ENCODE assay signal across 15 mouse cellular contexts in the genomic region with DNA sequence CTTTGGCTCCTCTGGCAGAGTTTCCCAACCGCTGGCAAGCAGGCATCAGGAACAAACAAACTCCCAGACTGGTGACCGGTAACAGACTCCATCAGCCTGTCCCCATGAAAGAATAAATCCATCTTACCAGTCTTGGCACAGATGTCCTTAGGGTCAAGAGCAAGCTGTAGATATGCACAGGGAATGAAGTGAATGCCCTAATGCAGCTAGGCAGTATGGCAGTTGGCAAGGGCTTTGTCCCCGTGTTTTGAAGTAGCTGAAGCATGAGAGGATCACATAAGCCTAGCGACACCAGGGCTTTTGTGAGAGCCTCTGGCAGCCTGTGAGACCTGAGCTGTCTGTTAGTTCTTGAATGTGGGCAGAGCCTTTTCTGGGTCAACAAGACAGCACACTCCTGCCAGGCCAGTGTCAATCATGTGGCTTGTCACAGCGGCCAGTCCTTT.
DNase-seq lines count a peak whose midpoint lies in the region; ATAC-seq and TF ChIP-seq lines count a peak whose summit lies in the region.
"Had no signal": no experiment of that assay in that cellular context is flagged by ENCODE, and none has a peak within 500 bp of the region (broad histone marks: within the 10 kb centered on the region; RNA-seq: fewer than 3 reads in every experiment).

No protein-coding gene starts in this region.

- no peak overlapping the region for H3K4me3 ChIP-seq in lung, embryonic 16.5 days (ENCODE audit: low read length)
- no peak overlapping the region for H3K4me3 ChIP-seq in lung, adult 2 months (replicated peaks; ENCODE audit: extremely low read depth, low read depth, low read length)
- no peak overlapping the region for H3K4me3 ChIP-seq in forebrain, postnatal 0 days (ENCODE audit: low read depth, low read length)
- H3K4me3 ChIP-seq: embryonic facial prominence, embryonic 12.5 days; heart, embryonic 12.5 days had no signal

- TF ChIP-seq CTCF in lung, adult 2 months (IDR thresholded peaks at IDR 0.05; ENCODE audit: insufficient read depth, low read length) = no peak
- TF ChIP-seq CTCF in forebrain, postnatal 0 days (IDR thresholded peaks at IDR 0.05; ENCODE audit: low read depth) = no peak

- no peaks in the 10 kb centered on the region for H3K36me3 ChIP-seq in lung, embryonic 16.5 days (ENCODE audit: control insufficient read depth, insufficient read depth, low read length)
- no peaks in the 10 kb centered on the region for H3K36me3 ChIP-seq in forebrain, postnatal 0 days (ENCODE audit: insufficient read depth)
- H3K36me3 ChIP-seq: embryonic facial prominence, embryonic 12.5 days; heart, embryonic 12.5 days had no signal

- no peaks in the 10 kb centered on the region for H3K27me3 ChIP-seq in lung, embryonic 16.5 days (ENCODE audit: control insufficient read depth, insufficient read depth, low read depth, low read length)
- H3K27me3 ChIP-seq in forebrain, postnatal 0 days (ENCODE audit: insufficient read depth, low read length) = no peaks in the 10 kb centered on the region
- H3K27me3 ChIP-seq: embryonic facial prominence, embryonic 12.5 days had no signal

- H3K9me3 ChIP-seq in lung, embryonic 16.5 days (ENCODE audit: control insufficient read depth, low read length) = no peaks in the 10 kb centered on the region
- no peaks in the 10 kb centered on the region for H3K9me3 ChIP-seq in forebrain, postnatal 0 days (ENCODE audit: low read length)
- H3K9me3 ChIP-seq: embryonic facial prominence, embryonic 12.5 days; heart, embryonic 12.5 days had no signal

- no peak overlapping the region for H3K4me2 ChIP-seq in lung, embryonic 16.5 days (ENCODE audit: low read depth, low read length)
- H3K4me2 ChIP-seq in forebrain, postnatal 0 days (ENCODE audit: low read depth) = no peak overlapping the region
- H3K4me2 ChIP-seq: embryonic facial prominence, embryonic 12.5 days; heart, embryonic 12.5 days had no signal

- H3K4me1 ChIP-seq in lung, embryonic 16.5 days (replicated peaks; ENCODE audit: control insufficient read depth, insufficient read depth, low read length) = peaks cover 8% of the 10 kb centered on the region; the same call in 1 of the 2 replicates
- H3K4me1 ChIP-seq in lung, adult 2 months (ENCODE audit: control insufficient read depth, insufficient read depth, low read length) = no peaks in the 10 kb centered on the region
- H3K4me1 ChIP-seq in forebrain, postnatal 0 days (ENCODE audit: insufficient read depth) = 0 out of 2 replicates have a peak, but pooled peaks cover 4% of the 10 kb centered on the region
- H3K4me1 ChIP-seq: embryonic facial prominence, embryonic 12.5 days; heart, embryonic 12.5 days had no signal

- no peak for TF ChIP-seq POLR2A in lung, adult 2 months (IDR thresholded peaks at IDR 0.05; ENCODE audit: borderline replicate concordance, extremely low read depth, low read depth, low read length)

- no peak overlapping the region for H3K9ac ChIP-seq in lung, embryonic 16.5 days (ENCODE audit: low read length)
- no peak overlapping the region for H3K9ac ChIP-seq in forebrain, postnatal 0 days
- H3K9ac ChIP-seq: embryonic facial prominence, embryonic 12.5 days; heart, embryonic 12.5 days had no signal

- intact Hi-C loops in gastrocnemius, postnatal 36 days (cut with DNase I) = no loop called here

- WGBS in lung, embryonic 16.5 days = 36% methylated on average over 5 of the region's 5 CpGs
- WGBS in lung, adult 2 months = 44% methylated on average over 5 of the region's 5 CpGs
- WGBS in forebrain, postnatal 0 days = 15% methylated on average over 5 of the region's 5 CpGs

- peak; percentile 13 for DNase-seq in gastrocnemius, adult 18-20 months (ENCODE audit: low spot score)
- no peak for DNase-seq in gastrocnemius, postnatal 36 days
- DNase-seq in lung, adult 2 months = no peak
- peak; percentile 50 for DNase-seq in forebrain, postnatal 0 days
- DNase-seq in retina, embryonic 14.5 days (ENCODE audit: low spot score) = peak; percentile 76
- no peak for DNase-seq in thymus, postnatal 25 days
- no peak for DNase-seq in thymus, postnatal 0 days (ENCODE audit: low spot score)
- DNase-seq: adrenal gland, postnatal 25 days; right cerebral cortex, postnatal 25 days had no signal

- no peak overlapping the region for H3K27ac ChIP-seq in lung, embryonic 16.5 days (ENCODE audit: low read length)
- no peak overlapping the region for H3K27ac ChIP-seq in forebrain, postnatal 0 days (ENCODE audit: low read depth, low read length)
- H3K27ac ChIP-seq: embryonic facial prominence, embryonic 12.5 days had no signal

- ATAC-seq in lung, embryonic 16.5 days (ENCODE audit: low read depth) = peak; percentile 15; the same call in 1 of the 2 replicates
- ATAC-seq in forebrain, postnatal 0 days = peak; percentile 67
- ATAC-seq: CD4-positive, CD25-positive, alpha-beta regulatory T cell, adult 4 months; inflammation-experienced regulatory T-cells, adult 6 months; Patski had no signal

Comparison
In these comparisons a context has a peak if more than half of its experiments do, and no peak if none do; other contexts are left out.
1. DNase-seq: peak in gastrocnemius, adult 18-20 months (single experiment), forebrain, postnatal 0 days (single experiment) and retina, embryonic 14.5 days (single experiment); none in gastrocnemius, postnatal 36 days (0 of 2), lung, adult 2 months (single experiment), thymus, postnatal 25 days (single experiment) and thymus, postnatal 0 days (single experiment).